8 mouse cellular contexts compared by ENCODE assay signal in the genomic region with DNA sequence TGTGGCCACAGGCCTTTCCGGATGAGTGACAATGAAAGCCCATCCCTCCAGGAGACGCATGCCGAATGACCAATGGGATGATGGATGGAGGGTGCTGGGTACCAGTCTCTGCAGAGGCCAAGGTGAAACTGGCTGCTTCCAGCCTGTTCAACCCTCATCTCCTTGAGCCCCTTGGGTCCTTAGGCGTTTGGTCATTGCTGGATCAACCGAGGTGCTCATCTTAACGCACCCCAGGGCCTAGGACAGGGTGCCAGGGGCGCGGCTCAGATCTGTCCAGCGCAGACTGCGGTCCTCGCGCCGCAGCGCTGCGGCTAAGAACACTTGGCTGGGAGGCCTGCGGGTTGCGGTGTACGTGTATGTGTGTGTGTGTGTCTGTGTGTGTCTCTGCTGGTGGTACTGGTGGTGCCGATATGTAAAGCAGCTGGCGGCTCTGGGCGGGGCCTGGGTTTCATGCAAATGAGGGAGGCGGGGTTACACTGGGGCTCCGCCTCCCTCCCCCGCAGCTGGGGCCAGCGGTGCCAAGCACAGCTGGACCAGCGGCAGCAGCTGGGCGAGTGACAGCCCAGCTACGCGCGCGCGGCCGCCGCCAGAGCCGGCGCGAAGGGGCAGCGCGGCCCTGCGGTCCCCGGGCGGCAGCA. TPM values are rescaled to one million over a fixed set of nuclear protein-coding genes. Genes with fewer than 3 reads are reported as not detected.
DNase-seq lines count a peak whose midpoint lies in the region; ATAC-seq and TF ChIP-seq lines count a peak whose summit lies in the region.

A gene (plus strand): TSS at position 147 of the 638 bp plus-strand sequence.

- peaks cover 8 to 31% of the 10 kb centered on the region in 2 experiments for H3K4me1 ChIP-seq in CH12.LX (ENCODE audit: control insufficient read depth in 1 of 2, insufficient read depth in 2 of 2)
- 0 out of 2 replicates have a peak, but pooled peaks cover 13% of the 10 kb centered on the region for H3K4me1 ChIP-seq in forebrain, postnatal 0 days (ENCODE audit: insufficient read depth)
- peaks cover 3% of the 10 kb centered on the region; the same call in 1 of the 2 replicates for H3K4me1 ChIP-seq in lung, embryonic 14.5 days (ENCODE audit: insufficient read depth)

- H3K79me2 ChIP-seq in CH12.LX (replicated peaks; ENCODE audit: control insufficient read depth, extremely low read depth, insufficient read depth, poor library complexity, severe bottlenecking) = peaks cover 47% of the 10 kb centered on the region

- ATAC-seq in forebrain, postnatal 0 days = peak; percentile 94
- ATAC-seq in hematopoietic stem cell, adult 5-6 weeks (replicated peaks in 1 of 2; ENCODE audit: insufficient read depth in 1 of 2, low FRiP score in 2 of 2, low TSS enrichment in 1 of 2, low read depth in 1 of 2, poor library complexity in 2 of 2, severe bottlenecking in 2 of 2) = peak; percentile 82 to 84
- peak; percentile 88 for ATAC-seq in lung, embryonic 14.5 days (ENCODE audit: insufficient read depth)
- peak; percentile 90 for ATAC-seq in neutrophil, adult 5-6 weeks (ENCODE audit: extremely low read depth, insufficient number of reproducible peaks, low FRiP score, poor library complexity, severe bottlenecking)

- DNase-seq in CH12.LX (ENCODE audit: extremely low read depth) = peak; percentile 84
- peak; percentile 76 to 84 for DNase-seq in cerebellum, adult 18-20 months
- DNase-seq in forebrain, postnatal 0 days = peak; percentile 90
- peak; percentile 69 for DNase-seq in layer of hippocampus, adult 9-10 months (ENCODE audit: low spot score)
- peak; percentile 91 for DNase-seq in lung, embryonic 14.5 days
- peak; percentile 88 for DNase-seq in testis, postnatal 10 days (ENCODE audit: low spot score)

- in situ Hi-C loops in CH12.LX (cut with MboI; ENCODE audit: low pct_ligation_motif_present, low pct_unique_long_range_greater_than_20kb, low sequenced_read_pairs) = no loop called here

- dilution Hi-C loops in CH12.LX (cut with MboI; ENCODE audit: extremely low pct_ligation_motif_present, extremely low pct_unique_long_range_greater_than_20kb, low sequenced_read_pairs) = no loop called here

- TF ChIP-seq POLR2A in CH12.LX (IDR thresholded peaks at IDR 0.05; ENCODE audit: low read depth, low read length) = peak; percentile 66; the same call in 1 of the 2 replicates

- peak in 1 of 2 experiments; percentile 3; a peak in 1 of 4 replicates for TF ChIP-seq CTCF in CH12.LX (conservative IDR thresholded peaks at IDR 0.05 in 1 of 2, IDR thresholded peaks at IDR 0.05 in 1 of 2; ENCODE audit: low read depth in 2 of 2, low read length in 2 of 2)
- TF ChIP-seq CTCF in forebrain, postnatal 0 days (IDR thresholded peaks at IDR 0.05; ENCODE audit: low read depth) = 0 out of 2 replicates have a peak, but pooled peaks have one; percentile 9
- TF ChIP-seq CTCF in lung, embryonic 14.5 days (IDR thresholded peaks at IDR 0.05; ENCODE audit: low read depth) = no peak

- peaks cover 8 to 31% of the 10 kb centered on the region in 2 experiments for H3K36me3 ChIP-seq in CH12.LX (replicated peaks in 1 of 2; ENCODE audit: control insufficient read depth in 1 of 2, insufficient read depth in 1 of 2, low read length in 1 of 2)
- no peaks in the 10 kb centered on the region for H3K36me3 ChIP-seq in forebrain, postnatal 0 days (ENCODE audit: insufficient read depth)
- no peaks in the 10 kb centered on the region for H3K36me3 ChIP-seq in lung, embryonic 14.5 days (ENCODE audit: insufficient read depth)

- TF ChIP-seq RAD21 in CH12.LX (IDR thresholded peaks at IDR 0.05; ENCODE audit: low read depth, low read length) = no peak; the same call in 1 of the 2 replicates

- H3K27me3 ChIP-seq in CH12.LX (replicated peaks) = peaks cover 14% of the 10 kb centered on the region
- no peaks in the 10 kb centered on the region for H3K27me3 ChIP-seq in forebrain, postnatal 0 days (ENCODE audit: insufficient read depth, low read length)
- H3K27me3 ChIP-seq in lung, embryonic 14.5 days (ENCODE audit: insufficient read depth, low read length) = peaks cover 37% of the 10 kb centered on the region

- H3K9ac ChIP-seq in CH12.LX (ENCODE audit: insufficient read depth, low read depth) = peak within 1 kb of the TSS; percentile 97
- peak within 1 kb of the TSS; percentile 70 for H3K9ac ChIP-seq in forebrain, postnatal 0 days
- H3K9ac ChIP-seq in lung, embryonic 14.5 days = peak within 1 kb of the TSS; percentile 40

- no peaks in the 10 kb centered on the region for H3K9me3 ChIP-seq in CH12.LX (replicated peaks; ENCODE audit: low read length)
- H3K9me3 ChIP-seq in forebrain, postnatal 0 days (ENCODE audit: low read length) = no peaks in the 10 kb centered on the region
- H3K9me3 ChIP-seq in lung, embryonic 14.5 days (ENCODE audit: low read depth, low read length) = no peaks in the 10 kb centered on the region

- 6% methylated on average over 27 of the region's 42 CpGs for WGBS in forebrain, postnatal 0 days
- WGBS in lung, embryonic 14.5 days = 5% methylated on average over 41 of the region's 42 CpGs

- H3K4me3 ChIP-seq in CH12.LX (replicated peaks in 1 of 3; ENCODE audit: low read depth in 2 of 3, low read length in 2 of 3, poor library complexity in 1 of 3) = peak within 1 kb of the TSS; percentile 94 to 97 (median 96)
- H3K4me3 ChIP-seq in forebrain, postnatal 0 days (ENCODE audit: low read depth, low read length) = peak within 1 kb of the TSS; percentile 73
- peak within 1 kb of the TSS; percentile 52 for H3K4me3 ChIP-seq in lung, embryonic 14.5 days (ENCODE audit: low read depth, low read length)

- peak within 1 kb of the TSS; percentile 73 for H3K27ac ChIP-seq in CH12.LX (ENCODE audit: insufficient read depth, low read depth)
- H3K27ac ChIP-seq in forebrain, postnatal 0 days (ENCODE audit: low read depth, low read length) = peak within 1 kb of the TSS; percentile 64
- no peak within 1 kb of the TSS for H3K27ac ChIP-seq in lung, embryonic 14.5 days (ENCODE audit: low read depth)

- TF ChIP-seq EP300 in CH12.LX (IDR thresholded peaks at IDR 0.05; ENCODE audit: low read length) = peak; percentile 55

- H3K4me2 ChIP-seq in CH12.LX (ENCODE audit: insufficient read depth, low read depth, poor library complexity, severe bottlenecking) = peak within 1 kb of the TSS; percentile 57
- peak within 1 kb of the TSS; percentile 94 for H3K4me2 ChIP-seq in forebrain, postnatal 0 days (ENCODE audit: low read depth)
- H3K4me2 ChIP-seq in lung, embryonic 14.5 days = peak within 1 kb of the TSS; percentile 96

TF ChIP-seq in CH12.LX, 34 proteins besides CTCF, POLR2A, EP300 and RAD21 (continues in another document):
- TF ChIP-seq KAT2A (IDR thresholded peaks at IDR 0.05; ENCODE audit: insufficient replicate concordance, low read length) (0 out of 2 replicates have a peak, but pooled peaks have one; percentile 20), CHD2 (IDR thresholded peaks at IDR 0.05; ENCODE audit: low read length) (0 out of 2 replicates have a peak, but pooled peaks have one; percentile 32), UBTF (IDR thresholded peaks at IDR 0.05; ENCODE audit: low read depth, low read length) (no peak), GABPA (IDR thresholded peaks at IDR 0.05; ENCODE audit: insufficient replicate concordance, low read depth, low read length) (no peak), NRF1 (IDR thresholded peaks at IDR 0.05; ENCODE audit: low read depth, low read length) (no peak), NELFE (IDR thresholded peaks at IDR 0.05; ENCODE audit: low read depth, low read length) (peak; percentile 59), MAZ (IDR thresholded peaks at IDR 0.05; ENCODE audit: low read depth, low read length) (peak; percentile 41; the same call in 1 of the 2 replicates), SIN3A (IDR thresholded peaks at IDR 0.05; ENCODE audit: low read length) (peak; percentile 98), ZKSCAN1 (IDR thresholded peaks at IDR 0.05; ENCODE audit: borderline replicate concordance, low read depth, low read length) (no peak), MAFK (IDR thresholded peaks at IDR 0.05; ENCODE audit: insufficient replicate concordance, low read length) (no peak), JUN (IDR thresholded peaks at IDR 0.05; ENCODE audit: insufficient read depth, low read depth, low read length) (no peak), ELF1 (IDR thresholded peaks at IDR 0.05; ENCODE audit: low read depth, low read length) (peak; percentile 24), TCF12 (IDR thresholded peaks at IDR 0.05; ENCODE audit: low read depth, low read length) (peak; percentile 95), SMC3 (IDR thresholded peaks at IDR 0.05; ENCODE audit: low read depth, low read length) (no peak), ZC3H11A (IDR thresholded peaks at IDR 0.05; ENCODE audit: low read depth, low read length) (no peak), ZMIZ1 (IDR thresholded peaks at IDR 0.05; ENCODE audit: low read depth, low read length) (peak; percentile 75), MXI1 (IDR thresholded peaks at IDR 0.05; ENCODE audit: low read depth, low read length) (peak; percentile 67), ZNF384 (IDR thresholded peaks at IDR 0.05; ENCODE audit: low read depth, low read length) (no peak), TBP (conservative IDR thresholded peaks at IDR 0.05; ENCODE audit: low read depth, low read length) (0 out of 2 replicates have a peak, but pooled peaks have one; percentile 34), RCOR1 (conservative IDR thresholded peaks at IDR 0.05; ENCODE audit: low read depth, low read length) (0 out of 2 replicates have a peak, but pooled peaks have one; percentile 51), PAX5 (IDR thresholded peaks at IDR 0.05; ENCODE audit: low read length) (no peak), ETS1 (conservative IDR thresholded peaks at IDR 0.05; ENCODE audit: low read depth, low read length) (peak; percentile 75), HCFC1 (IDR thresholded peaks at IDR 0.05; ENCODE audit: low read depth, low read length) (peak; percentile 27; the same call in 1 of the 2 replicates), USF2 (conservative IDR thresholded peaks at IDR 0.05; ENCODE audit: low read depth, low read length) (no peak), USF1 (IDR thresholded peaks at IDR 0.05; ENCODE audit: low read depth, low read length) (no peak), MAX (IDR thresholded peaks at IDR 0.05; ENCODE audit: low read length) (peak; percentile 44; the same call in 1 of the 2 replicates), POLR2AphosphoS2 (IDR thresholded peaks at IDR 0.05; ENCODE audit: low read depth, low read length) (no peak)

RNA-seq across cellular contexts. Expression of the gene that starts here (rescaled TPM):
- total RNA-seq in CH12.LX (2012; rRNA removed) (270 and 337 TPM in 2 replicates), CH12.LX (2014; rRNA removed) (289 and 323 TPM in 2 replicates)
- polyA plus RNA-seq in CH12.LX (2012; ENCODE audit: insufficient read length, low read depth) = 381 and 463 TPM in 2 replicates
- 182 and 207 TPM in 2 replicates for total RNA-seq in forebrain, postnatal 0 days (2014; rRNA removed)
- 91.8 and 145 TPM in 2 replicates for polyA plus RNA-seq in forebrain, postnatal 0 days (2015; fragmentation: Nextera tagmentation; extraction: Ambion mirVana)
- 11.8 and 15.6 TPM in 2 replicates for total RNA-seq in hematopoietic stem cell, adult 5-6 weeks (2017)
- 7.5 and 9.7 TPM in 2 replicates for polyA plus RNA-seq in lung, embryonic 14.5 days (2014; fragmentation: Nextera tagmentation; extraction: Ambion mirVana)
- 440 and 446 TPM in 2 replicates for total RNA-seq in neutrophil, adult 5-6 weeks (2017)

Comparison
In these comparisons a context has a peak if more than half of its experiments do, and no peak if none do; other contexts are left out.
1. RNA of the gene that starts here (total RNA-seq): 440 to 446 TPM in neutrophil, adult 5-6 weeks, 270 to 337 TPM in CH12.LX and 182 to 207 TPM in forebrain, postnatal 0 days; 11.8 to 15.6 TPM in hematopoietic stem cell, adult 5-6 weeks; every median in the first group is over 10 times any median in the second.
2. H3K9ac ChIP-seq: peak in every context shown above with its lines; median percentile 97 in CH12.LX; 70 in forebrain, postnatal 0 days; 40 in lung, embryonic 14.5 days.
3. Peak in every context shown above with its lines, with median percentiles within 50 percentile points of each other: DNase-seq, H3K4me2 ChIP-seq, H3K4me3 ChIP-seq and ATAC-seq.